Comparison of ENCODE assay signal across 8 mouse cellular contexts in genomic region chr14:50943932-50944667, GRCm38 (mm10). TPM values are rescaled to one million over a fixed set of nuclear protein-coding genes. Genes with fewer than 3 reads are reported as not detected.
DNase-seq lines count a peak whose midpoint lies in the region; ATAC-seq lines count a peak whose summit lies in the region.

Gene Gm49342, plus strand, starts transcription at chr14:50944517.

- H3K27ac ChIP-seq in hindbrain, embryonic 13.5 days = peak within 1 kb of the TSS; percentile 83

- H3K36me3 ChIP-seq in hindbrain, embryonic 13.5 days = no peaks in the 10 kb centered on the region

- H3K4me1 ChIP-seq in hindbrain, embryonic 13.5 days (replicated peaks) = peaks cover 8% of the 10 kb centered on the region

- 19% methylated on average over 31 of the region's 31 CpGs for WGBS in hindbrain, embryonic 13.5 days

- H3K27me3 ChIP-seq in hindbrain, embryonic 13.5 days = no peaks in the 10 kb centered on the region

- peak; percentile 94 for DNase-seq in Muller cell, postnatal 12 days (ENCODE audit: inconsistent ontology term)
- peak; percentile 95 for DNase-seq in cerebellum, postnatal 10 days
- peak; percentile 88 to 89 for DNase-seq in frontal cortex, postnatal 14 days (ENCODE audit: low spot score in 2 of 2)
- peak; percentile 81 to 82 for DNase-seq in layer of hippocampus, postnatal 25 days (ENCODE audit: extremely low spot score in 1 of 2, low spot score in 1 of 2)
- DNase-seq in lung, postnatal 25 days (ENCODE audit: low spot score) = peak; percentile 97
- peak; percentile 92 for DNase-seq in retina, embryonic 14.5 days (ENCODE audit: low spot score)
- peak; percentile 83 for DNase-seq in thymus, postnatal 4 days

- peak; percentile 97 for ATAC-seq in hindbrain, embryonic 13.5 days (ENCODE audit: low FRiP score)

- peak within 1 kb of the TSS; percentile 61 for H3K4me2 ChIP-seq in hindbrain, embryonic 13.5 days

- H3K9me3 ChIP-seq in hindbrain, embryonic 13.5 days = no peaks in the 10 kb centered on the region

- peak within 1 kb of the TSS; percentile 47 for H3K4me3 ChIP-seq in hindbrain, embryonic 13.5 days

- peak within 1 kb of the TSS; percentile 67 for H3K9ac ChIP-seq in hindbrain, embryonic 13.5 days

RNA-seq across cellular contexts. Expression of gene Gm49342, which starts in this region (rescaled TPM):
- polyA plus RNA-seq in hindbrain, embryonic 13.5 days (2015; fragmentation: Nextera tagmentation; extraction: Ambion mirVana) = not detected in 2 replicates
- total RNA-seq in layer of hippocampus, postnatal 25 days (2021) = 10 to 100 TPM in 1 of 2 experiments, 1 to 10 TPM in 1; 8.9 to 14.9 TPM

Comparison
In these comparisons a context has a peak if more than half of its experiments do, and no peak if none do; other contexts are left out.
1. Peak in every context shown above with its lines: DNase-seq, ATAC-seq, H3K4me3 ChIP-seq and H3K27ac ChIP-seq.
2. Peak in ATAC-seq, H3K4me3 ChIP-seq, H3K27ac ChIP-seq, H3K9ac ChIP-seq and H3K4me2 ChIP-seq in hindbrain, embryonic 13.5 days; RNA of the gene not detected or under 1 TPM.